Mouse (Mus musculus): ENCODE measurements around the gene Srp54b.
"Not testable (repeated sequence)": the region's sequence is repeated elsewhere in the genome, so short reads cannot be mapped to it uniquely, and the experiment has no call there.

Srp54b gene

GRCm38 (mm10) chr12:55154559-55155448 is at the start of gene Srp54b:
Gene Srp54b (plus strand): TSS chr12:55155104.
- not testable (repeated sequence) for DNase-seq (ENCODE audit: low read depth, low spot score)

- not testable (repeated sequence) for DNase-seq (ENCODE audit: low read depth, low spot score)
These were observed 42.3 kb upstream of the Srp54b start for GRCm38 (mm10) chr12:55112616-55113015.

GRCm38 (mm10) chr12:55124242-55124641 is 30.7 kb upstream of the Srp54b start, which contains the start of gene Fam177a:
Gene Fam177a (plus strand): TSS chr12:55124469.
- DNase-seq (ENCODE audit: low read depth, low spot score), result not testable (repeated sequence)

- not testable (repeated sequence) for DNase-seq (ENCODE audit: low read depth, low spot score)
These were observed 30.2 kb upstream of the Srp54b start for GRCm38 (mm10) chr12:55124731-55125130.

- not testable (repeated sequence) for DNase-seq (ENCODE audit: low read depth, low spot score)
These were observed 19.4 kb upstream of the Srp54b start for GRCm38 (mm10) chr12:55135540-55135939.

GRCm38 (mm10) chr12:55137859-55138258 is 17.0 kb upstream of the Srp54b start:
- not testable (repeated sequence) for DNase-seq (ENCODE audit: low read depth, low spot score)

- not testable (repeated sequence) for DNase-seq (ENCODE audit: low read depth, low spot score)
These were observed 512 bp downstream of the Srp54b start for GRCm38 (mm10) chr12:55155449-55155783.

GRCm38 (mm10) chr12:55167034-55167557 is 12.2 kb downstream of the Srp54b start:
- not testable (repeated sequence) for DNase-seq (ENCODE audit: low read depth, low spot score)

- not testable (repeated sequence) for DNase-seq (ENCODE audit: low read depth, low spot score)
These were observed 32.8 kb downstream of the Srp54b start for GRCm38 (mm10) chr12:55187686-55188085.

- DNase-seq (ENCODE audit: low read depth, low spot score), result not testable (repeated sequence)
These were observed 34.2 kb downstream of the Srp54b start for GRCm38 (mm10) chr12:55189127-55189526.

GRCm38 (mm10) chr12:55199306-55199705 is 44.4 kb downstream of the Srp54b start, which contains the start of gene 1700047I17Rik2:
Gene 1700047I17Rik2 (plus strand): TSS chr12:55199592.
- DNase-seq (ENCODE audit: low read depth, low spot score), result not testable (repeated sequence)

- DNase-seq (ENCODE audit: low read depth, low spot score), result not testable (repeated sequence)
These were observed 44.9 kb downstream of the Srp54b start for GRCm38 (mm10) chr12:55199799-55200198.

GRCm38 (mm10) chr12:55212944-55213343 is 58.0 kb downstream of the Srp54b start:
- not testable (repeated sequence) for DNase-seq (ENCODE audit: low read depth, low spot score)

GRCm38 (mm10) chr12:55229626-55230519 is 75.0 kb downstream of the Srp54b start, which contains the start of gene Srp54c:
Gene Srp54c (plus strand): TSS chr12:55230168.
- DNase-seq (ENCODE audit: low read depth, low spot score), result not testable (repeated sequence)

GRCm38 (mm10) chr12:55230520-55230861 is 75.6 kb downstream of the Srp54b start:
- not testable (repeated sequence) for DNase-seq (ENCODE audit: low read depth, low spot score)
